Mouse (Mus musculus): ENCODE results near the gene Psenen.

GRCm38 (mm10) chr7:30564970-30565571, 1.6 kb upstream of the Psenen start, which contains the start of gene Igflr1:
- no peak for TF ChIP-seq POLR2A (IDR thresholded peaks at IDR 0.05; ENCODE audit: low read depth, low read length)
- TF ChIP-seq CTCF (IDR thresholded peaks at IDR 0.05; ENCODE audit: extremely low read depth, insufficient read length, insufficient replicate concordance, low read depth, low read length), result no peak
